Mouse (Mus musculus): ENCODE data around the gene Klhdc8b. TPM values are rescaled to one million over a fixed set of nuclear protein-coding genes. Genes with fewer than 3 reads are reported as not detected.

Gene Klhdc8b
- total RNA-seq, 2 experiments from 2014 or later = 15.0 to 15.2 TPM

DNA sequence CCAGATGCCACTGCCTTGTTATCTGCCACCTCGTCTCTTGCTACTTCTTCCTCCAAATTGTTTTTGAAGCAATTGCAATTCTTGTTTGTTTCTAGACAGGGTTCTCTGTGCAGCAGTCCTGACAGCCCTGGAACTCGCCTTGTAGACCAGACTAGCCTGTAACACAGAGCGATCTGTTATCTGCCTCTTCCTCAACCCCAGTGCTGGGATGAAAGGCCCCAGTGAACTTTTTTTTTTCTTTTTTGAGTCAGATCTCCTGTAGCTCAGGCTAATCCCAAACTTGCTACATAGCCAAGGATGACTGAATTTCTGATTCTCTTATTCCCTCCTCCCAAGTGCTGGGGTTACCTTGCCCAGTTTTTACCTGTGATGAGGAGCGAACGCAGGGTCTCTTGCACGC, 7.0 kb downstream of the Klhdc8b start:
- DNase-seq = no peak
- intact Hi-C loops (cut with DNase I) = loop anchor here (5.0 kb wide), 2 partner anchors 42 to 72 kb away; no protein-coding TSS in a partner anchor

DNA sequence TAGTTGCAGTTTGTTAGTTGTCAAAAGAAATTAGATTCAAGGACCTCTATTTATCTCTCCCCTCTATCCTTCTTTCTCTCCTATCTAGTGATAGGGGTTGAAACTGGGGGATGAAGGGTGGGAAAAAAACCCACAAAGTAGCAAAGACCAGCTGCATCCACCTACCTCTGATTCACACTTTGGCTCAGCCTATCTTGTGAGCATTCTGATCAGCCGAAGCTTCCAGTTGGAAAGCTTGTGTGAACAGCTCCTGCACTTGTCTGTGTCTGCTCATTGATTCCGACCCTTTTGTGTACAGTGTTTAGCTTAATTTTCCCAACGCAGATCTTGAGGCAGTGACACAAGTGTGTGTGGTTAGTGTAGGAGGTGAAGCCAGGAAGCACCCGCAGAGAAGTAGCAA, 7.9 kb downstream of the Klhdc8b start:
- intact Hi-C loops (cut with DNase I) = loop anchor here (5.0 kb wide), 2 partner anchors 41 to 71 kb away; no protein-coding TSS in a partner anchor
- no peak for DNase-seq

DNA sequence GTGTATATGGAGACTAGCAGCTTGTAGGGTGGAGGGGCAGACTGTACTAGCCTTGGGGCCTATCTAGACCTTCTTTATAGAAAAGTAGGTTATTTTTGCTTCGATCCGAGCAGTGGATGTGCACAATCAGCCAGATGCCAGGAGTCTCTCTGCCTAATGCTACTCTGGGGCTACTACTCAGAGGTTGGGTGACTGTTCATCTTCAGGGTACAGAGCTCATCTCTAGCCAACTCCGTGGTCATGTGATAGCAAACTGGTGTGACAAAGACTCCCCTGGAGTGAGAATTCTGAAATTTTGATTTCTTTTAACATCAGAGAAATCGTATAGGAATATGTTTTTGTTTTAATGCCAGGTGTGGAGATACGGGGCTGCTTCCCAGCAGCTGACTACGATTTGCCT, 8.5 kb downstream of the Klhdc8b start:
- DNase-seq = no peak
- intact Hi-C loops (cut with DNase I) = loop anchor here (5.0 kb wide), 2 partner anchors 41 to 71 kb away; no protein-coding TSS in a partner anchor

DNA sequence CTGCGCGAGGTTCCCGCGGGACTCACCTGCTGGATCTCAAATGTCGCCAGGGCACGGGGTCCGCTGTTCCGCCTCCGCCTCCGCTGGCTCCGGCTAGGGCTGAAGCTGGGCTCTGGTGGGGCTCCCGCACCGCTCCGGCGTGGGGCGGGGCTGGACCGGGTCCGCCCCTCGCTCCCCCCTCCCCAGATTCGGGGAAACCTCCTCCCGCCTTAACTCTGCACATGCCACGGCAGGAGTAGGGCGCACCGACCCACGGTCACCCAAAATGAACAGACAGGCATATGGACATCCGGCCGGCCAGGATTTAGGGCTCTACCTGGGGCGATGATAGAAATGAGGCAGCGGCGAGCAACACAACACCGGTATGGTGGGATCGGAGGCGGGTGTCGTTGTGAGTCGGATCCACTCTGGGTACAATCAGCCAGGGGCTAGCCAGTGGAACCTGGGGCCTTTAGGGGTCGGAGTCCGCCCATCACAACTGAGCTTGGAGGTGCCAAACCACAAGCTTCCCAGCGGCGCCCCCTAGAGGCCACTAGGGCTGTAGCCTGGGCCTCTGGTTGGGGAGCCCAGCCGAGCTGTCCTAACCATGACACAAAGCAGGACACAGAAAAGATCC, 9.0 kb downstream of the Klhdc8b start:
- DNase-seq = peak; percentile 91 to 94
- intact Hi-C loops (cut with DNase I) = loop anchor here (5.0 kb wide), 2 partner anchors 40 to 70 kb away; no protein-coding TSS in a partner anchor

DNA sequence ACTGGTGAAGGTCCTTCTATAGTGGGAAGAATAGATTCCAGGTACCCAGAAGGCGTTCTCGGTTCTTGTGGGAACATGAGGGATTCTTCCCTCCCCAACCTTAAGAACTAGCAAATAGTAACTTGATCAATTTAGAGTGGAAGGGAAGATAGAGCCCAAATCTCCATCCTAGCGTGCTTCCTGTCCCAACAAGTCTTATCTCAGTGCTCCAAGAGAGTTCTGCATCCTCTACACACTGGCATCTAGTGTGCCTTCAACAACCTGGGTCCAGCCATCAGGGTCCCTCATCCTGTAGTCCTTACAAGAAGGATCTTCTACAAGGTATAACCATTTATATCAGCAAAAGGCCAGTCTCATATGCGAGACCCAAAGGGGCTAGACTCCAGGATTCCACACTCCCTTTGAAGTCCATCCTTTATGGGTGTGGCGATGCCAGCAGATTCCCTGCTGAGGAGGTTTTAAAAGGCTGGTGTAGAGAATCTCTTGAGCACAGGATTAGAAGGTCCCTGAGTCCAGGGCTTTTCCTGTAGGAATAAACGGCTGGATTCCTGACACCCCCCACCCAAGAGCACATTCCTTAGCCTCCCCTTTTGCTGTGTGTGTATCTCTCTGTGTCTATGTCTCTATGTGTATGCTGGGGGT, 9.7 kb downstream of the Klhdc8b start:
- DNase-seq = no peak
- intact Hi-C loops (cut with DNase I) = loop anchor here (5.0 kb wide), 2 partner anchors 39 to 69 kb away; no protein-coding TSS in a partner anchor

DNA sequence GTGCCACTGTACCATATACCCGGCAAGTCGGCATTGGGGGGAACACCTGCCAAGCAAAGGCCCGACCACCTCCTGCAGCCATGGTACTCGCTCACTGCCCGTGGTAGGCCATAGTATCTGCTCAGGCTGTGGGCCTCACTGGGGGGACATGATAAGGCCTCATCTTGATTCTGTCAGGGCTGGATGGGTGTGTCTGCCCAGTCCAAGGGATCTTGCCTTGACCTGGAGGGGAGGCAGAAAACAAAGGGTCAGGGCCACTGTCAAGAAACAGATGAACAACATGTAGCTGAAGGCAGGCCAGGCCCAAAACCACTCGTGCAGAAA, 10.2 kb downstream of the Klhdc8b start:
- no peak for DNase-seq
- intact Hi-C loops (cut with DNase I) = loop anchor here (5.0 kb wide), 2 partner anchors 39 to 69 kb away; no protein-coding TSS in a partner anchor

DNA sequence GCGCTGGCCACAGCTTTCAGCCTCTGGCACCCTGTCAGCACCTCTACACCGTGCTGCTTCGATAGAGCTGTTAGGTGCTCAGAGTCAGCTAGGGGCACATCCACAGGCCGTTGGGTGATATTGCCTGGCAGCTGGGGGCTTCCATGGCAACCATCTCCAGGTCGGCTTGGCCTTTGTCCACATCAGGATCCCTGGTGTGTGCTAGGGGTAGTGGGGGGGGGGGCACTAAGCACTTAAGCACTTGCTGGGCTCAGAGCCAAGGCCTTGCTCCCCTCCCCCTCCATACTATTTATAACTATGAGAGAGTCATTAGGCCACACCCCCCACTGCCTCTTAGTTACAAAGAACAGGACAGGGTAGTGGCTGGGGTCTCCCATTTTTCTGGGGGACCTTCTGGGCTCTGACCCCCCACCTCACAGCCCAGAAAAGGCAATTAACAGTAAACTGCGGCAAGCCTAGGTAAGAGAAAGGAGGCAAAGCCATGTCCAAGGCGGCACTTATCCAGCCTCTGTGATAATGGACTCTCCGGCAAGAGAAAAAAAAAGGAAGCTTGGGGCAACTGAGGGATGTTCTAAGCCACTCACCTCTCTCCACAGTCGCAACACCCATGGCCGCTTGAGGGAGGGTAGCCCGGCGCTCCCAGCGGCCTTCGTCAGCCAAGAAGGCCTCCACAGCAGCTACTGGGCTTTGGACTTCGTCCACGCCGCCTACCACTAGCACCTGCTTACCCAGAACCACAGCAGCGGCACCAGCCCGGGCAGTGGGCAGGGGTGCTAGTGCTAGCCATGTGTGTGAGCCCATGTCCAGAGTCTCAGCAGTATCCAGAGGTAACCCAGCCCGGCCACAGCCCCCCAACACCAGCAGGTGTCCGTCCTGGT, 10.8 kb downstream of the Klhdc8b start:
- intact Hi-C loops (cut with DNase I) = loop anchor here (5.0 kb wide), 2 partner anchors 38 to 68 kb away; no protein-coding TSS in a partner anchor
- DNase-seq = peak; percentile 38 to 70

DNA sequence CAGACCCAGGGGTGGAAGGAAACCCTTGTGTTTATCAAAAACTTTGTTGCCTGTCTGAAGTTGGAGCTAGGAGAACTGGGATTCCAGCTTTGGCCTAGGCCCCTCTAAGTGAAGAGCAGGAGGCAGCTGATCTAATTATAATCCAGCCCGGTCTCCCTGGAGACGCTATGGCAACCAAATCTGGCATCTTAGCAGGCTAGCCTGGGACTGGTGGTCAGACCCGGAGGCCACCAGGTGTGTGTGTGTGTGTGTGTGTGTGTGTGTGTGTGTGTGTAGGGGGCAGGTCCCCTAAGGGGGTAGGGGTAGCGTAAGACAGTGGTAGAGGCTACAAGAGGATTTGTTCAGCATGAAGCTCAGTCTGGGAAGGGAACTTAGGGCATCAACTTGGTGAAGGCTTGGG, 11.5 kb downstream of the Klhdc8b start:
- DNase-seq = peak; percentile 44 to 66

DNA sequence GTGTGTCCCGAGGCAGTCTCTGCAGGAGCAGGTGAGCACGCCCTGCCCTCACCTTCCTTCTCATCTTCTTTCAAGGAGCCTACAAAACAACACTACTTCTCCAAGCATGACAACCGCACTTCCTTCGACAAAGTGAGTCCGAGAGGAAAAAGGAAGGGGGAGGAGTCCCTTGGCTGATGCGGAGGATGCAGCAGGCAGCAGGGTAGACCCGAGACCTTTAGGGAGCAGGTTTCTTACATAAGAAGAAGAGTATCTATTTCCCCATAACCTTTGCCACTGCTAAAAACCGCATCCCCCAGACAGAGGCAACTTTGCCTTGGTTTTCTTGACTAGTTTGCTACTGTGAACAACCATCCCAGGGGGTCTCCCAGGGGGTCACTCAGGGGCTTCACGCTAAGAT, 16.3 kb downstream of the Klhdc8b start:
- intact Hi-C loops (cut with DNase I) = no loop called here
- no peak for DNase-seq

More for the DNA sequence above, 11.5 kb downstream of the Klhdc8b start:
- intact Hi-C loops (cut with DNase I) = loop anchor here (5.0 kb wide), 2 partner anchors 38 to 68 kb away; no protein-coding TSS in a partner anchor

DNA sequence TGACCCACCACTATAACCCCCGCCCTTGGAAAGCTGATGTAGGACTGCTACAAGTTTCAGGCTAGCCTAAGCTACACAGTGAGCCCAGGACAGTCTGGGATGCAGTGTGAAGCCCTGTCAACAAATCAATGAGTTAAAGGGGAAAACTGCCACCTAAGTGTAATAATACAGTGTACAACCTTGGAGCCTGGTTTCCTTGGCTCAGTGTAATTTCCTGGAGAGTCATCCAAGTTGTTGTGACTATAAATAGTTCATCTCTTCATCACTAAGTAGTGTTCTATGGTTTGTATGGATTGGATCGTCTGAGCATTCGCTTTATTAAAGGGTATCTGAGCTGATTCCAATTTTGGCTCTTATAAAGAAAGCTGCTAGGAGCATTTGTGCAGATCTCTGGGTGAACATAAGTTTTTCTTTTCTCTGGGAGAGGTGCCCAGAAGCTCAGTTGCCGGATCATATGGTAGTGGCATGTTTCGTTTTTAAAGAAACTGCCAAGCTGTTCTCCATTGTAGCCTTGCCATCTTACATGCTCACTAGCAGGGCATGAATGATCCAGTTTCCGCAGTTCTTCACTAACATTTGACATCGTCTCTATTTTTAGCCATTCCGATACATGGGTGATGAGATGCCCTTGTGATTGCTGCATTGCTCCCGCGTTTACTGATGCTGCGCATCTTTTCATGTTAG, 20.0 kb downstream of the Klhdc8b start:
- intact Hi-C loops (cut with DNase I) = no loop called here
- DNase-seq = no peak

DNA sequence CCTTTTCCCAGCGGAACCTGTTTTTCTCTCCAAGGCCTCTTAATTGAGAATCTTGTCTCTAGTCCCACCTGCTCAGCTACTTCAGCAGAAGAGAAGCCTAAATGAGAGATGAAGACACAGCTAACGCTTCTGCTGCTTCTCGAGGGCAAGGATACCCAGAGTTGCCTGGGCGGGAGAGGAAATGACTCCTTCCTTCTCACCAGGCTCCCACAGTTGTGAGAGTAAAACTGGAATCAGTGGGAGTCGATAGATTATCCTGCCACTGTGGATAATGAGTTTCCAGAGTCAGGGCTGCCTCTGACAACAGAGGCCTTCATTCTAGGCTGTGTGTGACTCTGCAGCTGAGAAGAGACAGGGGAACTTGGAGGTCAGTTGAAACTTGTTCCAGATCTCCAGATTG, 20.9 kb downstream of the Klhdc8b start:
- DNase-seq = no peak
- intact Hi-C loops (cut with DNase I) = no loop called here

DNA sequence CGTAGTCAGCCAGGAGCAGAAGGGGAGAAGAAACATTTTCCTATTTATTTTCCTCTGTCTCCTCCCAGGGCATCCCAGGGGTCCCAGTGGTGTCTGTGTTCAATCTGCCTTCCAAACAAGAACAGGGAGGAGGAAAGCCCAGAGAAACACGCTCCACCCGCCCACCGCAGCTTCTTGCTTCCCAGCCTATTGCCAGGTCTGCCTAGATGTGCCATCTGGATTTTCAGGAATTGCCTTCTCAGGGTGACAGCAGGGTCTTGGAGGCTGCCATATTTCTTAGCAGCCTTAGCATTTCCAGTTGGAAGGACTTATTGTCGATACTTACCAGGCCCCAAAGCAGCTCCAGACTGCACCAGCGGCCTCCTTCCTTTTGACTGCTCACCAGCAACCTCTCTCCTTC, 22.2 kb downstream of the Klhdc8b start:
- intact Hi-C loops (cut with DNase I) = no loop called here

DNA sequence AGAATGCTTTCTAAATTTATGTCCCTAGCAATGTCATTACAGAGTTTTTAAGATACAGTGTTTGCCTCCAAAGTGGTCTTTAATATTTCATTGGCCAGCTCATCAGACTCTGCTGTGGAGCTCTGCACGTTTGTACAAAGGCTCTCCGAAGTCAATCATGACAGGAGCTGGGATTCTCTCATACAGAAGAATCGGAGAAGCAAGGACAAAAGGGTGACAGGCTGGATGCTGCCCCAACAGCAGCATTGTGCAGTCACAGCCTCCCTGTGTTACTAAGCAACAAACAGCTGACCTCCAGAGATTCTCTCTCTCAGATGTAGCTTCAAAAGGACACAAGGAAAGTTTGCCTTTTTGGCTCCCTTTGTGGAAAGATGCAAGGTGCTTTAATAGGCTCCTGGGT, 25.2 kb downstream of the Klhdc8b start, which contains the start of gene BC048562:
TSS of gene BC048562 (plus strand) at position 301 of the 400 bp plus-strand sequence.
- no peak for DNase-seq
- intact Hi-C loops (cut with DNase I) = no loop called here

More for the DNA sequence above, 22.2 kb downstream of the Klhdc8b start:
- no peak for DNase-seq

DNA sequence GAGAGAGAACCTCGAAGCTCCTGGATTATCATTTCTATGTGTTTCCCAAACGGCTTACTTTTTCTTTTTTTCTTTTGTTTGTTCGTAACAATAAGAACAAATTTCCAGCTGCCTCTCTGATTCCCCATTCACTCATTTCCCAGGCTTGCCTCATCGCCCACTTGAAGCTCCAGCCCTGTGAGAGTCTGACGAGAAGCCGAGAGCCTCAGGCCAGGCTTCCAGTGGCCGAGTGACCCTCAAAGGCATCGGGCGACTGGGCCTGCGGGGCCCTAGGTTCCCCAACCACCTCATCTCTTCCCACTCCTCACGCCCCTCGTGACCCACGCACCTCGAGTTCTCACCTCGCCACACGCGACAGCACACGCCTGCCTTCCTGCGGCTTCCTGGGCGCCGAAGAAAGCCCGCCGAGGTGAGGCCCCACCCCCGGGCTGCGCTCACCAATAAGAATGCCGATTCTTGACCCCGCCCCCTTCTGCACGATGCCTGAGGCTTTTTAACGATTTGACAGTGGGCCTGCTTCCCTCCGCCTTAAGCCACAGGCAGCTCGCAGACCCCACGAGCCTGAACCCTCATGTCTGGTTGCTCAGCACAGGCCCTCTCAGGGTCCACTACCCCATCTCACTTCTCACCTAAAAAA, 29.8 kb downstream of the Klhdc8b start:
- intact Hi-C loops (cut with DNase I) = no loop called here
- no peak for DNase-seq

DNA sequence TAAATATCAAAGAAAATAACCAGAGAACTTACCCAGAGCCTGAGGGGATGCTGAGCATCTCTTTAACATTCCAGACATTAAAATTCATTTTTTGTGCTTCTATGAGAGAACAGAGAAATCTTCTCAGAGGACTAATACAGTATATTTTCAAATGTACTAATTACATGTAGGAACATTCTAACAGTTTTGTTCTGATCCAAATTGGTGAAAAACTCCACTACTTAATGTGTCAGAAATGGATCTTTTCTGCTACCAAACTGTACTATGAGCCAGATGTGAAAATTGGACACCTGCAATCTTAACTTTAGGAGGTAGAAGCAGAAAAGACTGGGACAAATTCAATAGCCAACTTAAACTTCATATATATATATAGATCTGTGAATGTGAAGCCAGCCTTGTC, 33.0 kb downstream of the Klhdc8b start, which contains the start of gene Ccdc36:
TSS of gene Ccdc36 (minus strand) at position 101 of the 400 bp plus-strand sequence.
- intact Hi-C loops (cut with DNase I) = loop anchor here (10.0 kb wide), 1 partner anchor 324 kb away; no protein-coding TSS in a partner anchor
- no peak for DNase-seq

DNA sequence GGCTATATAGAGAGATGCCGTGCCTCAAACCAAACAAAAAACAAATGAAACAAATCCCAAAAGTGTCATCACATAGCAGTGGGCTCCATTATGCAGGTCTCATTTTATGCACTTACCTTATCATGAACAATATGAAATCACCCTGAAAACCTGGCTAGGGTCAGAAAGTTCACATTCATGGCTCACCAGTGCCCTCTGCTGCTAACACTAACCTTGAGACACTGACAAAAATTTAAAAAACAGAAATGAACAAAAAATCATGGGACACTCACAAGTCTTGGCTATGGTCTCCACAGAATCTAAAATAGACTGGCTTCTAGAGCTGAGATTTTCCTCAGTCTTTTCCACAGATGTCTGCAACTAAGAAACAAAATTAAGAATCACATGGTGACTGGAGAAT, 49.2 kb downstream of the Klhdc8b start:
- intact Hi-C loops (cut with DNase I) = loop anchor here (5.0 kb wide), 1 partner anchor 40 kb away; no protein-coding TSS in a partner anchor
- DNase-seq = peak; percentile 22 to 29

DNA sequence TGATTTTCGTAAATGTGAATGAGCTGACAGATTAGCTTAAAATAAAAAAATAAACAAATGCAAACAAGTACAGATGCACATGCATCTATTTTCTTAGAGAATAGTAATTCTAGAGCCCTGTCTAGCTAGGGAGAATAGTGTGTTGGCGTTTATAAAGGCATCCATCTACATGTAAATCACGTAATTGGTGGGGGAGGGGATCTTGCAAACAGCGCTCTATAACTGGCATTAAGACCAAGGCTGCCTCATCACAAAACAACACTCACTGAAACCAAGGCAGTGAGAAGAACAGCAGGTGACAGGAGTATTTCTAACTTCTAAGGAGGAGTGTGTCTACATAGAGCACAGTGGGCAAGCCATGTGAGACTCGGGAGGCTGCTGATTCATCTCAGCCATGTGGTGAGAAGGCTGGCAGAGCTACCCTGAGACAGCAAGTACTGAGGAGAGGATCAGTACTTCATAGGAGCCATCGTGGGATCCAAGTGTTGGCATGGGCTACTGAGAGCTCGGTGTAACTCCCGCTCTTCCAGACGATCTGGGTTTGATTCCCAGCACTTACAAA, 49.9 kb downstream of the Klhdc8b start:
- intact Hi-C loops (cut with DNase I) = loop anchor here (5.0 kb wide), 1 partner anchor 41 kb away; no protein-coding TSS in a partner anchor
- DNase-seq = no peak

DNA sequence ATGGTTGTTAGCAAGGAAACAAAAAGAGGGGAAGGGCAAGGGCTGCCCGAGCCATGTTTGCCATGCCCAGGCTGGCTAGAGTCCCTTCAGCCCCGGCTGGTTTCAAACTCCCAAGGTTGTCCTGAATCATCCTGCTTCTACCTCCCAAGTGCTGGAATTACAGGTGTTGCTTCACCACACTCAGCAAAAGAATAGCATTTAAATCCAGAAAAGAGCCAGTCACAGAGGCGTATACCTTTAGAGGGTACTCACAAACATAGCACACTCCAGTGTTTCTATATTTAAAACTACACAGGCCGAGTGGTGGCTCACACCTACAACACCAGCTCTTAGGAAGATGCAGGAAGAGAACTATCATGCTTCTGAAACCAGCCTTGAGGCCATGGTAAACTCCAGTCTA, 51.8 kb downstream of the Klhdc8b start:
- intact Hi-C loops (cut with DNase I) = no loop called here
- no peak for DNase-seq

DNA sequence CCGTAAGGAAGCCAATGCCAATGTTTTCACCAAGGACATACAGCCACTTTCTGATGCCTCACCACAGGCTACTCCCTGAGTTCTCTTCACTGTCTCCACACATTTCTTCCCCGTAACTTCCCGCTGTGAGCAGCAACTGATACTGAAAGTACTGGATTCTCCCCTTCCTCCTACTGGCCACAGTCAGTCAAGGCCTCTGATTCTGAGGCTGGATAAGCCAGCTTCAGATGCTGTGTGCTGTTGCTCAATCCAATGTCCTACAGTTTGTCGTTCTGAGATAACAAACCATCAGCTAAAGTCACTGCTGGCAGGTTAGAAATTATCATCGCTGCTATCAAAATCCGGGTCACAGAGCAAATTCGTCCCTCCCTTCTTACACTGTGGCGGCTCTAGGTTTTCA, 56.9 kb downstream of the Klhdc8b start:
- intact Hi-C loops (cut with DNase I) = no loop called here

More for the DNA sequence above, 56.9 kb downstream of the Klhdc8b start:
- DNase-seq = no peak

Data from heart, postnatal 14 days (tissue).